Mouse (Mus musculus): ENCODE data around the gene Cx3cr1.
A peak's percentile ranks its signal among the peaks of the same experiment; 100 is the strongest.
"Not testable (repeated sequence)": the region's sequence is repeated elsewhere in the genome, so short reads cannot be mapped to it uniquely, and the experiment has no call there.

Cx3cr1 gene

GRCm38 (mm10) chr9:120023086-120023811, 46.4 kb downstream of the Cx3cr1 start, which contains the start of gene Xirp1:
TSS of gene Xirp1 (minus strand) at chr9:120023598.
- no peak for DNase-seq

DNA sequence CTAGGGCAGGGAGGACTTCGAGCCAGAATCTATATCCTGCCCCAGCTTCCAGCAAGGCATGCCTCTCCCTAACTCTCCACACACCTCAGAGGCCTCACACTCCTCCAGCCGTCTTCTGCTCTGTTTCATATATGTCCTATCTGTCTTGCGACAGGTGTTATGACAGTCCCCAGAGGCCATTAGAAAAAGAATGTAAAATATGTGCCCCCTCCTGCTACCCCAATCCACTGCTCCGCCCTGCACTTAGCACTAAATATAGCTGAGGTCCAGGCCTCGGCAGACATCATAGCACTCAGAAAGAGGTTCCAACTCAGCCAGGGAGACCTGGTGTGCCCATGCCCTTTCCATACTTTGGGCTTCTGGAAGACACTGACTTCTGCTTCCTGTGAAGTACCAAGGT, 48.5 kb downstream of the Cx3cr1 start:
- DNase-seq = no peak

DNA sequence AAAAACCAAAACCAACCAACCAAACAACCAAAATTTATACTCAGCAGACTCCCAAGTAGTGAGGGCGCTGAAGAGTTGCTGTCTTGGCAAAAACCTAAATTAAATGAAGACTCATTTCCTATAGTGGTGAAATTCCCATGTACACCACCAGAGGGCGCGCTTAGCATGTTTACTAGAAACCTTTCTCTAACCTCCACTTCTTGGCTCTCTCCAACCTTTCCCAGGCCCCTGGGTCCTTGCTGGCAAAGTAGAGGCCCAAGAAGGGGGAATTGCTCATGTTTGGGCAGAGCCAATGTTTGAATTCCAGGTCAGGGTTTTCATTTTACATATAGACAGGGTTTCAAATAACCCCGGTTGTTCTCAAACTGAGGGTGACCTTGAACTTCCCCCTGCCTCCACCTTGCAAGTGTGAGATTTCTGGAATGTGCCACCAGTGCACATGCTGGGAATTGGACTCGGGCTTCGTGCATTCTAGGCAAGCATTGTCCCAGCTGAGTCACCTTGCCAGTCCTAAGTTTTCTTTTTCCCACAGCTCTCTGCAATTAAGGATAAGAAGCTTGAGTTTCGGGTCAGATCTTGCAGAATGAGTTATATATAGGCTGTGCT, 49.3 kb downstream of the Cx3cr1 start:
- DNase-seq = peak; percentile 87

DNA sequence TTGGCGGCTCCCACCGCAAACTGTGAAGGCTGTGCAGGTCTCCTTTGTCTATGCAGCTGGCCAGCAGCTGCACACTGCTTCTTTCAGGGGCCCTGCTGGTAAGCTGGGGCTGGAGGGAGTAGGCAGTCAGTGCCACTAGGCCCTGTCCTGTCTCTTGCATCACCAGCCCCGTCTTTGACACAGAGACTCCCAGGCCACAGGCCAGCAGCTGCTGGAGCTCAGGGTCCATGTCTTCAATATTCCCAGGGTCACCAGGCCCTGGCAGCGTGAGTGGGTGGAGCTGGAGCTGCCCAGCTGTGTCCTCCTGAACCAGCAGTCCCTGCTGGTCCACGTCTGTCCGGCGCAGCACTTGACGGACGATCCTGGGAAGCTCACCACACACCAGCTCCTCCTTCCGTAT, 52.7 kb downstream of the Cx3cr1 start:
- DNase-seq = peak; percentile 65

DNA sequence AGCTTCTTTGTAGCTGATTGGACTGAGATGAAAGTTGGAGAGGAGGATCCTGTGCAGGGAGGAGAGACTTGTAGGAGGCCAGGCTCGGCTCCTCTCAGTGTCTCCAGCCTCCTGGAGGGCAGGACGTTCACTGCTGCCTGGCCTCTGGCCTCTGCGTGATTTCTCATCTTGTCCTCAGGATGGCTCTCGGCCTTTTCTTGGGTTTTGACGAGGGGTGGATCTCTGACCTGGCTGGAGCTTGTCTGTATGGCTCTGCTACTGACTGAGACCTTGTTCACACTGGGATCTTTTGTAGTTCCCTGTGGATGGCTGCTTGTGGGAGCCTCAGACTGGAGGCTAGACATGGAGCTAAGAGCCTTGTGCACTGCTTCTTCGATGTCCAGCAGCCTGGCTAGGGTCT, 54.9 kb downstream of the Cx3cr1 start:
- no peak for DNase-seq

DNA sequence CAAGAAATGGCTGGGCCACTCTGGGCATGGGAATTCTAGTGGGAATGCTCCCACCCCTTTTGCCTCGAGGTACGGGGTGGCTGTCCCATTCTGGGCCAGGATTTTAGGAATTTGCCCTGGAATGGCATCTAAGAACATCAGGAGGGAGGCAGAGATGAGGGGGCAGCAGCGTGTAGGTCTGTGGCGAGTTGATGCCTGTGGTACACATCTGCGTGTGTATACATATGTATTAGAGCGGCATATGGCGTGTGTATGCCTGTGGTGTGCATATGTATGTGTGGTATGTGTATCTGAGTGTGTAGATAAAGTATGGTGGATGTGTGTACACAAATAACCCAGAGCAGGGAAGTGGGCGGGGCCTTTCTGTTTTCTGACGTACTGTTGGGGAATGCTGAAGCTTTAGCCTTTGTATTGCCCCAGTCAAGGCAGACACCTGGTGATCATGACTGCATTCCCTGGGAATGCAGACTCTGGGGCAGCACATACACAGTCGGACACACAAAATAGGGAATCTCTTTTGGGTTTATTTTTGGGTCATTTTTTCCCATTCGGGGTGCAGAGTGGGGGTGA, 56.3 kb downstream of the Cx3cr1 start:
- DNase-seq = no peak

- DNase-seq = no peak
These were observed 56.9 kb downstream of the Cx3cr1 start for GRCm38 (mm10) chr9:120012781-120013180.

DNA sequence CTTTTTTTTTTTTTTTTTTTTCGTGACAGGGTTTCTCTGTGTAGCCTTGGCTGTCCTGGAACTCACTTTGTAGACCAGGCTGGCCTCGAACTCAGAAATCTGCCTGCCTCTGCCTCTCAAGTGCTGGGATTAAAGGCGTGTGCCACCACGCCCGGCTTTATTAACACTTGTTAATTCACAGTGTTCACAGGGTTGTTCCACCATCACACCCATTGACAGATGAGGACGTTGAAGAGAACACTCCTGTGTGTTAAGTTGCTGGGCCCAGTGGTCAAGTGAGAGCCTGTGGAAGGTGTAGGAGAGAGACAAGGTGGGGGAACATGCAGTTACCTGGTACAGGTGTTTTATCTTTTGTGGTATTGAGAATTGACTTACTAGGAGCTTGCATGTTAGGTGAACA, 57.5 kb downstream of the Cx3cr1 start:
- DNase-seq = not testable (repeated sequence)

GRCm38 (mm10) chr9:120011533-120011932, 58.1 kb downstream of the Cx3cr1 start:
- peak; percentile 88 for DNase-seq

GRCm38 (mm10) chr9:120010781-120011511, 58.7 kb downstream of the Cx3cr1 start:
- DNase-seq = peak; percentile 98

GRCm38 (mm10) chr9:120009871-120010270, 59.8 kb downstream of the Cx3cr1 start:
- DNase-seq = no peak

GRCm38 (mm10) chr9:120009226-120009841, 60.3 kb downstream of the Cx3cr1 start:
- no peak for DNase-seq

DNA sequence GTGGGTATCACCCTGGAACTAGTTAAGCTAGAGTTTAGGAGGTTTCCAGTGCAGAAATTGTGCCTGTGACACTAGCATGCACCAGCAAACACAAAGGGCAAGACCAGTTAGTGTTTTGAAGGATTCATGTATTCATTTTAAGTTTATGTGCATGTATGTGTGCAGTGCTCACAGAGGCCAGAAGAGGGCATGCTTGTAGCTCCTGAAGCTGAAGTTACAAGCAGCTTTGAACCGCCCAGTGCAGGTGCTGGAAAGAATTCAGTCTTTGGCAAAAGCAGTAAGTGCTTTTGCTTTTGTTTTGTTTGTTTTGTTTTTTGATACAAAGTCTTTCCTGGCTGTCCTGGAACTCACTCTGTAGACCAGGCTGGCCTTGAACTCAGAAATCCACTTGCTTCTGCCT, 61.8 kb downstream of the Cx3cr1 start:
- DNase-seq = no peak

DNA sequence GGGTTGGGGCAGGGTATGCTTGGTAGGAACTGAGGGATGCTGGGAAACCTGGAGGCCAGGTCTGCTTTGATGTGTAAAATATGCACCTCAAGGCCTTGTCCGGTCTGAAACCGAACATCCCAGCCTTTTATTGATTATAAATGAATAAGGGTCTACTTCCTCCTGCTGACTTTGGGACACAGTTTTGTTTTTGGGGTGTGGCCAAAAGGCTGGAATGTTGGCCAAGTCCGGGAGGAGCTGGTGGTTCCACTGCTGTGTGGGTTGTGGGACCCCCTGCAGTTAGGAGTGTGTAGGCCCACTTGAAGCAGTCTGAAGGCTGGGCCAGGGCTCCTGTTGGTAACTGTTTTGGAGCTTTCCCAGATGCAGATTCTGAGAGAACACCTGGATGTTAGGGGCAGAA, 63.7 kb downstream of the Cx3cr1 start:
- DNase-seq = peak; percentile 50

- no peak for DNase-seq
These were observed 66.8 kb downstream of the Cx3cr1 start for GRCm38 (mm10) chr9:120002893-120003292.

DNA sequence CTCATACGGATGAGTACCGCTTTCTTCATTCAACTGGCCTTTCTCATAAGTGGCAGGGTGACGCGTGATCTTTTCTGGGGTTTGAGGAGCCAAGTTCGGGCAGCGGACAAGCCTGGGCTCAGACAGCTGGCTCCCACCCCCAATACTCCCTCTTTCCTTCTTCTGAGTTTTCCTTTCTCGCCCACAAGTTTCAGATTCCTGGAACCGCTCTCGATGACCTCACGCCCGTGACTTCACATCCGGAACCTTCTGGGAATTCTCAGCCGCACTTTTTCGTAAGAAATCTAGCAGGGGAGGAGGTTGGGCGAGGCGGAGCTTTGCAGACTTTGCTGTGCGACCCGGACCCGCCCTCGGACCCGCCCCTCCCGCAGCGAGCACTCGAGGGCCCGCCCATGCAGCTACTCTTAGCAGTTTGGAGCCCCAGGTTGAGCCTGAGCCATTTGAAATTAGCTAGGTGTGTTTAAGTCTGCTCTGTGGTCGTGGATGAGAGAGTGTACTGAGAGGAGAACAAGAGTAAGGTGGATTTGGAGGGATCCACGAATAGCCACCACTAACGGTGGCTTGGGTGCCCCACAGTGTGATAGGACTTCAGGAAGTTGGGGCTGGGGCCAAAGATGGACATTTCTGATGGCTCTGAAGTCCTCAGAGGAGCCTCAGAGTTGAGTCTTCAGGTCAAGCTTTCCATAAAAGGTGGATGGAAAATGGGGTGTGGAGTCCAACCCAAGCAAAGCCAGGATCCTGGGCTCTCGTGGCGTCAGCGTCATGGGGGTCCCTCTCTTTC, 67.5 kb downstream of the Cx3cr1 start:
- peak; percentile 97 for DNase-seq

GRCm38 (mm10) chr9:120000761-120001160, 68.9 kb downstream of the Cx3cr1 start:
- no peak for DNase-seq

DNA sequence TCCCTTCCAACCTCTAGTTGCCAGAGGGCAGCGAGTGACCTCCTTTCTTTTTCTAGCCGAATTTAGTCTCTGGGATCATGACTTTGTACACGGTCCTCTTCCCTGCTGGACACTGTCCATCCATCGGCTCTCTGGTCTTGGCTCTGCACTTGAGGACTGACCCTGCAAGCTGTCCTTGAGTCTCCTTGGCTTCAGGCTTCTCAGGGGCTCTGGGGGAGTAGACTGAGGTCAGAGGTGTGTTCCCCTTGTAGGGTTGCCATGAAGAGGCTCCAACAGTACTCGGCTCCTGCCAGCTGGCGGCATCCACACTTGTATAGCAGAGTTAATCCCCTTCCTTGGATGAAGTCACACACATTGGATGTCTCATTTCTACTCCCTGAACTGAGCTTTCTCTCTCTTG, 70.0 kb downstream of the Cx3cr1 start:
- DNase-seq = no peak

GRCm38 (mm10) chr9:119998776-119999175, 70.9 kb downstream of the Cx3cr1 start:
- no peak for DNase-seq

- DNase-seq = no peak
These were observed 73.6 kb downstream of the Cx3cr1 start for GRCm38 (mm10) chr9:119996080-119996479.

DNA sequence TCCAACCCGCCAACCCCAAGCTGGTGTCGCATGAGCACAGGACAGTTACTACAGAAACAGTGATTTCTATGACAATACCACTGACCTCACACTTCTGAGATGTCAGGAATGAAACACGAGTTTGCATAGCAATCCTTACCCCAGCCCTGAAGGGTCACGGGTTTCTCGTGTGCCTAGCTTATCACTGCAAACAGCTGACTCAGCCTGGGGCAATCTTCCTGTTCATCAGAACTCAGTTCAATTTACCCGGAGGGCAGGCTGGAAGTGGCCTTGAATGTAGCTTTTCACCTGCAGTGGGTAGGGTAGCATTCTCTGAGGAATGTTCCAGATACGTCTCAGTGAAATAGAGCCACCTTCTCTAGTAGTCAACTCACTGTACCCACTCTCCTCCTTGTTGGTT, 75.5 kb downstream of the Cx3cr1 start:
- DNase-seq = no peak

DNA sequence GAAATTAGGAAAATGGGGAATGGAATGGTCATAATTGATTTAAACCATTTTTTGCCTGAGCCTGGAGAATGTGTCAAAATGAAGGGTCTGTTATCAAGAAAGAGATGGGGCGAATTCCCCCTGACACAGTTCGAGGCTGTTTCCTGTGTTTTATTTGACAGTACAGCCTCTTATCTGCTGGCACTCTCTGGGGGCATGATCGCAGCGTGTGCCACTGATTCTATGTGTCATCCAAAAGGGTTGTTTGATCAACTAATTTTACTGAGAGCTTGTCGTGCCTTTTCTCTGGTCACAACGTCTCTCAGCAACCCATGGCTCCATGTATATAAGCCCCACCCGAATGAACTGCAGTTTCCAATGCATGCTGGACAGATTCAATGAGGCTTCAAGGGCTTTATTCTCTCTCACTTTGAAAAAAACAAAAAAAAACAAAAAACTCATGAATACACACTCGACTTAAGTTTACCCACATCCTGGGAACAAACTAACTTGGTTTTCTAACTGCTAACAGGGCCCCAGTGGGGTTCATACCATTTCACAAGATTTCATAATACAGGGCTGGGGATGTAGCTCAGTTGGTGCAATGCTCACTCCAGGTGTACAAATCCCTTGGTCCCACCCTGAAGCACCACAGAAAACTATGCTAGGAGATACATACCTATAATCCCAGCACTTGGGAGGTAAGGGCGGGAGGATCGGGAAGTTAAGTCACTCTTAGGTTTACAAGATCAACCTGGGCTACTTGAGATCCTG, 76.4 kb downstream of the Cx3cr1 start:
- DNase-seq = no peak

Data from lung, postnatal 10 days (tissue).